In genomic region chr10:95898471-95899154, GRCm38 (mm10) we compare ENCODE assay signal across 9 mouse cellular contexts. TPM values are rescaled to one million over a fixed set of nuclear protein-coding genes. Genes with fewer than 3 reads are reported as not detected.
DNase-seq lines count a peak whose midpoint lies in the region; ATAC-seq and TF ChIP-seq lines count a peak whose summit lies in the region.
"Had no signal": no experiment of that assay in that cellular context is flagged by ENCODE, and none has a peak within 500 bp of the region (broad histone marks: within the 10 kb centered on the region; RNA-seq: fewer than 3 reads in every experiment).

No protein-coding gene starts in this region.

- H3K79me2 ChIP-seq in CH12.LX (replicated peaks; ENCODE audit: control insufficient read depth, extremely low read depth, insufficient read depth, poor library complexity, severe bottlenecking), result no peaks in the 10 kb centered on the region

- peak; percentile 80 to 97 for TF ChIP-seq CTCF in CH12.LX (conservative IDR thresholded peaks at IDR 0.05 in 1 of 2, IDR thresholded peaks at IDR 0.05 in 1 of 2; ENCODE audit: low read depth in 2 of 2, low read length in 2 of 2)
- peak; percentile 56; the same call in 1 of the 2 replicates for TF ChIP-seq CTCF in small intestine, adult 2 months (IDR thresholded peaks at IDR 0.05; ENCODE audit: extremely low read depth, insufficient read length, insufficient replicate concordance, low read depth, low read length)

- no peak overlapping the region for H3K27ac ChIP-seq in kidney, embryonic 16.5 days (ENCODE audit: low read length)
- no peak overlapping the region for H3K27ac ChIP-seq in CH12.LX (ENCODE audit: insufficient read depth, low read depth)
- no peak overlapping the region for H3K27ac ChIP-seq in small intestine, adult 2 months (ENCODE audit: insufficient read depth, low read depth, low read length)
- H3K27ac ChIP-seq: heart, embryonic 13.5 days; neural tube, embryonic 13.5 days had no signal

- 69% methylated on average over 5 of the region's 5 CpGs for WGBS in kidney, embryonic 16.5 days
- 56% methylated on average over 5 of the region's 5 CpGs for WGBS in small intestine, adult 2 months

- peak; percentile 29 for DNase-seq in kidney, adult 18-20 months
- DNase-seq in CH12.LX (ENCODE audit: extremely low read depth), result peak; percentile 68
- DNase-seq in NIH3T3 (ENCODE audit: low read depth), result peak; percentile 76
- peak; percentile 53 to 57 for DNase-seq in heart, postnatal 10 days
- peak; percentile 34 to 48 for DNase-seq in left cerebral cortex, postnatal 25 days (ENCODE audit: low spot score in 2 of 2)

- 0 out of 2 replicates have a peak, but pooled peaks cover 5% of the 10 kb centered on the region for H3K4me1 ChIP-seq in kidney, embryonic 16.5 days (ENCODE audit: insufficient read depth, low read length)
- peaks cover 4 to 20% of the 10 kb centered on the region in 2 experiments; a peak in 3 of 4 replicates for H3K4me1 ChIP-seq in CH12.LX (ENCODE audit: control insufficient read depth in 1 of 2, insufficient read depth in 2 of 2)
- peaks cover 3% of the 10 kb centered on the region; the same call in 1 of the 2 replicates for H3K4me1 ChIP-seq in small intestine, adult 2 months (ENCODE audit: control insufficient read depth, insufficient read depth, insufficient read length, low read length)

- no peak for TF ChIP-seq POLR2A in CH12.LX (IDR thresholded peaks at IDR 0.05; ENCODE audit: low read depth, low read length)
- TF ChIP-seq POLR2A in small intestine, adult 2 months (IDR thresholded peaks at IDR 0.05; ENCODE audit: low read depth, low read length), result no peak

- no peaks in the 10 kb centered on the region for H3K9me3 ChIP-seq in kidney, embryonic 16.5 days (ENCODE audit: low read length)
- H3K9me3 ChIP-seq in CH12.LX (replicated peaks; ENCODE audit: low read length), result peaks cover 4% of the 10 kb centered on the region
- H3K9me3 ChIP-seq: heart, embryonic 13.5 days; neural tube, embryonic 13.5 days had no signal

- H3K4me3 ChIP-seq in kidney, embryonic 16.5 days (ENCODE audit: low read length), result no peak overlapping the region
- no peak overlapping the region for H3K4me3 ChIP-seq in CH12.LX (replicated peaks in 1 of 3; ENCODE audit: low read depth in 2 of 3, low read length in 2 of 3, poor library complexity in 1 of 3)
- H3K4me3 ChIP-seq in small intestine, adult 2 months (ENCODE audit: low read depth, low read length), result no peak overlapping the region
- H3K4me3 ChIP-seq: heart, embryonic 13.5 days; neural tube, embryonic 13.5 days had no signal

- dilution Hi-C loops in CH12.LX (cut with MboI; ENCODE audit: extremely low pct_ligation_motif_present, extremely low pct_unique_long_range_greater_than_20kb, low sequenced_read_pairs), result no loop called here

- H3K4me2 ChIP-seq in kidney, embryonic 16.5 days (replicated peaks; ENCODE audit: low read depth, low read length), result no peak overlapping the region
- H3K4me2 ChIP-seq in CH12.LX (ENCODE audit: insufficient read depth, low read depth, poor library complexity, severe bottlenecking), result no peak overlapping the region
- H3K4me2 ChIP-seq: heart, embryonic 13.5 days; neural tube, embryonic 13.5 days had no signal

- H3K27me3 ChIP-seq in kidney, embryonic 16.5 days (ENCODE audit: insufficient read depth, low read length), result no peaks in the 10 kb centered on the region
- H3K27me3 ChIP-seq in CH12.LX (replicated peaks), result no peaks in the 10 kb centered on the region
- no peaks in the 10 kb centered on the region for H3K27me3 ChIP-seq in small intestine, adult 2 months (ENCODE audit: control insufficient read depth, insufficient read depth, low read length)

- intact Hi-C loops in heart, postnatal 10 days (cut with DNase I), result loop anchor here (1.0 to 10.0 kb wide), 2 partner anchors 135 to 904 kb away; no protein-coding TSS in a partner anchor
- intact Hi-C loops in left cerebral cortex, postnatal 25 days (cut with DNase I), result loop anchor here (1.0 kb wide), 1 partner anchor 135 kb away; no protein-coding TSS in a partner anchor

- no peaks in the 10 kb centered on the region for H3K36me3 ChIP-seq in kidney, embryonic 16.5 days (ENCODE audit: insufficient read depth, low read length)
- H3K36me3 ChIP-seq in CH12.LX (replicated peaks in 1 of 2; ENCODE audit: control insufficient read depth in 1 of 2, insufficient read depth in 1 of 2, low read length in 1 of 2), result no peaks in the 10 kb centered on the region
- H3K36me3 ChIP-seq in small intestine, adult 2 months (ENCODE audit: control insufficient read depth, insufficient read depth, low read length), result no peaks in the 10 kb centered on the region
- H3K36me3 ChIP-seq: heart, embryonic 13.5 days; neural tube, embryonic 13.5 days had no signal

- TF ChIP-seq EP300 in CH12.LX (IDR thresholded peaks at IDR 0.05; ENCODE audit: low read length), result no peak

- H3K9ac ChIP-seq in kidney, embryonic 16.5 days (replicated peaks; ENCODE audit: low read length), result no peak overlapping the region
- H3K9ac ChIP-seq in CH12.LX (ENCODE audit: insufficient read depth, low read depth), result no peak overlapping the region
- H3K9ac ChIP-seq: heart, embryonic 13.5 days; neural tube, embryonic 13.5 days had no signal

- no peak for ATAC-seq in kidney, embryonic 16.5 days (ENCODE audit: low FRiP score, low TSS enrichment)

- in situ Hi-C loops in CH12.LX (cut with MboI; ENCODE audit: low pct_ligation_motif_present, low pct_unique_long_range_greater_than_20kb, low sequenced_read_pairs), result loop anchor here (5.0 to 25.0 kb wide), 3 partner anchors 139 to 911 kb away; no protein-coding TSS in a partner anchor

- TF ChIP-seq RAD21 in CH12.LX (IDR thresholded peaks at IDR 0.05; ENCODE audit: low read depth, low read length), result peak; percentile 96

TF ChIP-seq in CH12.LX, 34 proteins besides CTCF, POLR2A, EP300 and RAD21 (continues in another document):
- TF ChIP-seq IRF4 (IDR thresholded peaks at IDR 0.05; ENCODE audit: low read depth, low read length) (0 out of 2 replicates have a peak, but pooled peaks have one; percentile 31), USF2 (conservative IDR thresholded peaks at IDR 0.05; ENCODE audit: low read depth, low read length) (no peak), POLR2AphosphoS2 (IDR thresholded peaks at IDR 0.05; ENCODE audit: low read depth, low read length) (no peak), ZC3H11A (IDR thresholded peaks at IDR 0.05; ENCODE audit: low read depth, low read length) (peak; percentile 85), ZNF384 (IDR thresholded peaks at IDR 0.05; ENCODE audit: low read depth, low read length) (no peak), ZKSCAN1 (IDR thresholded peaks at IDR 0.05; ENCODE audit: borderline replicate concordance, low read depth, low read length) (no peak), USF1 (IDR thresholded peaks at IDR 0.05; ENCODE audit: low read depth, low read length) (no peak), E2F4 (IDR thresholded peaks at IDR 0.05; ENCODE audit: insufficient replicate concordance, low read depth, low read length) (no peak), BHLHE40 (IDR thresholded peaks at IDR 0.05; ENCODE audit: low read depth, low read length) (no peak), MYC (IDR thresholded peaks at IDR 0.05; ENCODE audit: low read depth, low read length) (no peak), RCOR1 (conservative IDR thresholded peaks at IDR 0.05; ENCODE audit: low read depth, low read length) (no peak), TBP (conservative IDR thresholded peaks at IDR 0.05; ENCODE audit: low read depth, low read length) (no peak), HCFC1 (IDR thresholded peaks at IDR 0.05; ENCODE audit: low read depth, low read length) (no peak), TCF12 (IDR thresholded peaks at IDR 0.05; ENCODE audit: low read depth, low read length) (0 out of 2 replicates have a peak, but pooled peaks have one; percentile 32), MXI1 (IDR thresholded peaks at IDR 0.05; ENCODE audit: low read depth, low read length) (no peak), ETS1 (conservative IDR thresholded peaks at IDR 0.05; ENCODE audit: low read depth, low read length) (no peak), MAFK (IDR thresholded peaks at IDR 0.05; ENCODE audit: insufficient replicate concordance, low read length) (no peak), UBTF (IDR thresholded peaks at IDR 0.05; ENCODE audit: low read depth, low read length) (no peak), NELFE (IDR thresholded peaks at IDR 0.05; ENCODE audit: low read depth, low read length) (0 out of 2 replicates have a peak, but pooled peaks have one; percentile 24), CHD1 (IDR thresholded peaks at IDR 0.05; ENCODE audit: low read depth, low read length) (no peak), ELF1 (IDR thresholded peaks at IDR 0.05; ENCODE audit: low read depth, low read length) (no peak), KAT2A (IDR thresholded peaks at IDR 0.05; ENCODE audit: insufficient replicate concordance, low read length) (no peak), SMC3 (IDR thresholded peaks at IDR 0.05; ENCODE audit: low read depth, low read length) (peak; percentile 99), MAX (IDR thresholded peaks at IDR 0.05; ENCODE audit: low read length) (peak; percentile 71), SIN3A (IDR thresholded peaks at IDR 0.05; ENCODE audit: low read length) (0 out of 2 replicates have a peak, but pooled peaks have one; percentile 39), GABPA (IDR thresholded peaks at IDR 0.05; ENCODE audit: insufficient replicate concordance, low read depth, low read length) (no peak), MAZ (IDR thresholded peaks at IDR 0.05; ENCODE audit: low read depth, low read length) (no peak), MEF2A (IDR thresholded peaks at IDR 0.05; ENCODE audit: borderline replicate concordance, low read depth, low read length) (no peak), JUN (IDR thresholded peaks at IDR 0.05; ENCODE audit: insufficient read depth, low read depth, low read length) (no peak)

RNA-seq across cellular contexts. Expression of gene Eea1, which starts 41.8 kb away (rescaled TPM):
- polyA plus RNA-seq in kidney, embryonic 16.5 days (2015; fragmentation: Nextera tagmentation; extraction: Ambion mirVana), result 14.4 and 15.8 TPM in 2 replicates
- 13.3 and 14.6 TPM in 2 replicates for total RNA-seq in CH12.LX (2012; rRNA removed)
- 13.3 and 15.5 TPM in 2 replicates for total RNA-seq in CH12.LX (2014; rRNA removed)
- 15.6 and 15.7 TPM in 2 replicates for polyA plus RNA-seq in CH12.LX (2012; ENCODE audit: insufficient read length, low read depth)
- total RNA-seq in heart, postnatal 10 days (2021), result 10 to 100 TPM; 34.3 to 37.1 TPM
- 10 to 100 TPM; 32.1 to 34.1 TPM for total RNA-seq in left cerebral cortex, postnatal 25 days (2021)
- polyA plus RNA-seq in small intestine, adult 2 months (2012; rRNA removed), result 0.88 and 2.8 TPM in 2 replicates

RNA-seq across cellular contexts. Expression of gene Gm33543, which starts 55.9 kb away (rescaled TPM):
- 0.19 and 0.28 TPM in 2 replicates for polyA plus RNA-seq in kidney, embryonic 16.5 days (2015; fragmentation: Nextera tagmentation; extraction: Ambion mirVana)
- total RNA-seq in CH12.LX (2012; rRNA removed) (not detected in 2 replicates), CH12.LX (2014; rRNA removed) (not detected in 2 replicates)
- not detected in 2 replicates for polyA plus RNA-seq in CH12.LX (2012; ENCODE audit: insufficient read length, low read depth)
- total RNA-seq in heart, postnatal 10 days (2021), result 1 to 10 TPM in 1 of 2 experiments, under 1 TPM in 1; 0.64 to 1.6 TPM
- not detected for total RNA-seq in left cerebral cortex, postnatal 25 days (2021)
- not detected in 2 replicates for polyA plus RNA-seq in small intestine, adult 2 months (2012; rRNA removed)
- polyA plus RNA-seq: heart, embryonic 13.5 days; neural tube, embryonic 13.5 days had no signal
